In genomic region chr1:156040731-156041401, GRCm38 (mm10) we compare ENCODE assay signal across 8 mouse cellular contexts. TPM values are rescaled to one million over a fixed set of nuclear protein-coding genes. Genes with fewer than 3 reads are reported as not detected.
DNase-seq lines count a peak whose midpoint lies in the region; ATAC-seq and TF ChIP-seq lines count a peak whose summit lies in the region.

No protein-coding gene starts in this region.

- peak; percentile 77 for ATAC-seq in forebrain, postnatal 0 days
- peak; percentile 85 for ATAC-seq in lung, embryonic 14.5 days (ENCODE audit: insufficient read depth)
- peak; percentile 55 for ATAC-seq in neutrophil, adult 5-6 weeks (ENCODE audit: extremely low read depth, insufficient number of reproducible peaks, low FRiP score, poor library complexity, severe bottlenecking)

- H3K4me1 ChIP-seq in cerebellum, adult 2 months (ENCODE audit: control insufficient read depth, insufficient read depth, low read length) = peaks cover 8% of the 10 kb centered on the region
- 0 out of 2 replicates have a peak, but pooled peaks cover 5% of the 10 kb centered on the region for H3K4me1 ChIP-seq in forebrain, postnatal 0 days (ENCODE audit: insufficient read depth)
- 0 out of 2 replicates have a peak, but pooled peaks cover 2% of the 10 kb centered on the region for H3K4me1 ChIP-seq in lung, embryonic 14.5 days (ENCODE audit: insufficient read depth)

- no peak for TF ChIP-seq CTCF in cerebellum, adult 2 months (IDR thresholded peaks at IDR 0.05; ENCODE audit: borderline replicate concordance, insufficient read depth, low read depth, low read length)
- TF ChIP-seq CTCF in forebrain, postnatal 0 days (IDR thresholded peaks at IDR 0.05; ENCODE audit: low read depth) = no peak
- TF ChIP-seq CTCF in lung, embryonic 14.5 days (IDR thresholded peaks at IDR 0.05; ENCODE audit: low read depth) = no peak

- TF ChIP-seq POLR2A in cerebellum, adult 2 months (IDR thresholded peaks at IDR 0.05; ENCODE audit: borderline replicate concordance, insufficient read depth, low read length) = peak; percentile 97

- H3K4me2 ChIP-seq in forebrain, postnatal 0 days (ENCODE audit: low read depth) = peak overlapping the region; percentile 52
- H3K4me2 ChIP-seq in lung, embryonic 14.5 days = peak overlapping the region; percentile 86

- H3K27ac ChIP-seq in cerebellum, adult 2 months (ENCODE audit: insufficient read depth, low read length) = no peak overlapping the region
- no peak overlapping the region for H3K27ac ChIP-seq in forebrain, postnatal 0 days (ENCODE audit: low read depth, low read length)
- peak overlapping the region; percentile 65 for H3K27ac ChIP-seq in lung, embryonic 14.5 days (ENCODE audit: low read depth)

- 1% methylated on average over 22 of the region's 22 CpGs for WGBS in cerebellum, adult 2 months
- 2% methylated on average over 22 of the region's 22 CpGs for WGBS in forebrain, postnatal 0 days
- WGBS in lung, embryonic 14.5 days = under 1% methylated on average over 22 of the region's 22 CpGs

- peak; percentile 92 for DNase-seq in MEL-GATA-1-ER (ENCODE audit: extremely low read depth, low read depth)
- peak; percentile 89 to 92 for DNase-seq in cerebellum, adult 2 months
- DNase-seq in forebrain, postnatal 0 days = peak; percentile 90
- peak; percentile 92 for DNase-seq in heart, postnatal 4 days
- peak; percentile 86 to 88 for DNase-seq in layer of hippocampus, adult 8-10 months (ENCODE audit: low spot score in 2 of 2)
- DNase-seq in lung, embryonic 14.5 days = peak; percentile 97
- peak; percentile 91 for DNase-seq in testis, postnatal 14 days (ENCODE audit: low spot score)

- peak overlapping the region; percentile 46 for H3K4me3 ChIP-seq in cerebellum, adult 2 months (replicated peaks; ENCODE audit: insufficient read depth, low read depth, low read length)
- peak overlapping the region; percentile 57 for H3K4me3 ChIP-seq in forebrain, postnatal 0 days (ENCODE audit: low read depth, low read length)
- H3K4me3 ChIP-seq in lung, embryonic 14.5 days (ENCODE audit: low read depth, low read length) = peak overlapping the region; percentile 51

- H3K36me3 ChIP-seq in forebrain, postnatal 0 days (ENCODE audit: insufficient read depth) = 0 out of 2 replicates have a peak, but pooled peaks cover 5% of the 10 kb centered on the region
- H3K36me3 ChIP-seq in lung, embryonic 14.5 days (ENCODE audit: insufficient read depth) = peaks cover 34% of the 10 kb centered on the region

- no peaks in the 10 kb centered on the region for H3K9me3 ChIP-seq in forebrain, postnatal 0 days (ENCODE audit: low read length)
- no peaks in the 10 kb centered on the region for H3K9me3 ChIP-seq in lung, embryonic 14.5 days (ENCODE audit: low read depth, low read length)

- peak overlapping the region; percentile 49 for H3K9ac ChIP-seq in forebrain, postnatal 0 days
- peak overlapping the region; percentile 58 for H3K9ac ChIP-seq in lung, embryonic 14.5 days

- H3K27me3 ChIP-seq in cerebellum, adult 2 months (ENCODE audit: control insufficient read depth, insufficient read depth, low read length) = no peaks in the 10 kb centered on the region
- no peaks in the 10 kb centered on the region for H3K27me3 ChIP-seq in forebrain, postnatal 0 days (ENCODE audit: insufficient read depth, low read length)
- no peaks in the 10 kb centered on the region for H3K27me3 ChIP-seq in lung, embryonic 14.5 days (ENCODE audit: insufficient read depth, low read length)

RNA-seq across cellular contexts. Expression of gene Tor1aip1, which starts 4.6 kb away (rescaled TPM):
- polyA plus RNA-seq in cerebellum, adult 2 months (2012; rRNA removed) = 25.5 and 26.9 TPM in 2 replicates
- 15.4 and 23.1 TPM in 2 replicates for total RNA-seq in forebrain, postnatal 0 days (2014; rRNA removed)
- polyA plus RNA-seq in forebrain, postnatal 0 days (2015; fragmentation: Nextera tagmentation; extraction: Ambion mirVana) = 19.3 and 20.4 TPM in 2 replicates
- 10 to 100 TPM; 55.1 to 56.3 TPM for total RNA-seq in heart, postnatal 4 days (2021)
- total RNA-seq in layer of hippocampus, adult 8-10 months (2022) = 10 to 100 TPM; 34.9 to 40.8 (median 37.5) TPM
- 45.9 and 47.6 TPM in 2 replicates for polyA plus RNA-seq in lung, embryonic 14.5 days (2014; fragmentation: Nextera tagmentation; extraction: Ambion mirVana)
- 84.5 and 98.7 TPM in 2 replicates for total RNA-seq in neutrophil, adult 5-6 weeks (2017)

RNA-seq across cellular contexts. Expression of gene Tor1aip2, which starts 5.7 kb away (rescaled TPM):
- polyA plus RNA-seq in cerebellum, adult 2 months (2012; rRNA removed) = 55.5 and 57.7 TPM in 2 replicates
- 56.0 and 60.8 TPM in 2 replicates for total RNA-seq in forebrain, postnatal 0 days (2014; rRNA removed)
- 43.3 and 50.3 TPM in 2 replicates for polyA plus RNA-seq in forebrain, postnatal 0 days (2015; fragmentation: Nextera tagmentation; extraction: Ambion mirVana)
- 10 to 100 TPM; 65.9 to 66.6 TPM for total RNA-seq in heart, postnatal 4 days (2021)
- 10 to 100 TPM; 53.3 to 60.2 (median 56.6) TPM for total RNA-seq in layer of hippocampus, adult 8-10 months (2022)
- polyA plus RNA-seq in lung, embryonic 14.5 days (2014; fragmentation: Nextera tagmentation; extraction: Ambion mirVana) = 119 and 121 TPM in 2 replicates
- 53.5 and 59.8 TPM in 2 replicates for total RNA-seq in neutrophil, adult 5-6 weeks (2017)
